Mouse (Mus musculus) ovary, postnatal 14 days (tissue): ENCODE measurements at regions not wholly inside any gene's neighbourhood (a gene's known extent, or its start where the extent isn't known, plus 50 kb on each side); places are given as distances from the start of the nearest gene placed in this dataset.

Source experiments
- DNase-seq: peaks from one replicate; pipeline ENCODE4 v3.0.0; 2022; ENCODE audit warnings: low spot score

DNA sequence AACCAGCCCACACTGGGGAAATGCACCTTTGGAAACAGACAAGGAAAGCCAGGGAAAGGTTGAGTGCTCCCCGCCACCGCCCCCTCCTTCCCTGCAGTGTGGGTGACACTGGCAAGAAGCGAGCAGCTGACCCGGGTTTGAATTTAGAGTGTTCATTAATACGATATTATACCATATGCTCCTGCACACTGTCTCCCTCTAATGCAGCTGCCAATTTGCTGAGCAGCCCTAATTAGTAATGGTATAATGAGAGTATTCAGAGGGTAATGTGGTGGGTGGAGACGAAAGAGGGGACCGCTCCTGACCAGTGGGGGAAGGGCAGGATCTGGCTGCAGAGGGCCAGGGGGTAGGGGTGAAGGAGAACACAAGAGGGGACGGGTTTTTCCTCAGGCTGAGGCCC is 111.9 kb upstream of the Lhx1 start:
- DNase-seq = no peak

GRCm38 (mm10) chr11:84634990-84635389 is 109.7 kb upstream of the Lhx1 start:
- no peak for DNase-seq

DNA sequence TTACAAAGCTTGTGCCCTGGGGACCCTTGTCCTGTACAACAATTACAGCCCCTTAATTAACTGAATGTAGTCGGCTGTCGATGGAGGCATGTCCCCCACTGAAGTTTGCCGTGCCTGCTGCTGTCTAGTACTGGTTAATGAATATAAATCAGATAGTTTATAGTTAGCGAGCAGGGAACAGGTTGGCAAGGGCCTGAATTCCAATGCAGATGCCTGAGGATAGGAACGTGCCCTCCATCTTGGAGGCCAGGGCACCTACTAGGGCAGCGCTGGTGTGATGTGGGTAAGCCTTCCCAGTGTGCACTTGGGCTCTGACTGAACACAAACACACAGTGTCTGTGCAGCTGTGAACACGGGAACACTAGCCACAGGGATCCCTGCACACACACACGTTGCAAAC is 108.0 kb upstream of the Lhx1 start:
- no peak for DNase-seq

- no peak for DNase-seq
Measured at GRCm38 (mm10) chr11:84628111-84628510, 102.8 kb upstream of the Lhx1 start.

DNA sequence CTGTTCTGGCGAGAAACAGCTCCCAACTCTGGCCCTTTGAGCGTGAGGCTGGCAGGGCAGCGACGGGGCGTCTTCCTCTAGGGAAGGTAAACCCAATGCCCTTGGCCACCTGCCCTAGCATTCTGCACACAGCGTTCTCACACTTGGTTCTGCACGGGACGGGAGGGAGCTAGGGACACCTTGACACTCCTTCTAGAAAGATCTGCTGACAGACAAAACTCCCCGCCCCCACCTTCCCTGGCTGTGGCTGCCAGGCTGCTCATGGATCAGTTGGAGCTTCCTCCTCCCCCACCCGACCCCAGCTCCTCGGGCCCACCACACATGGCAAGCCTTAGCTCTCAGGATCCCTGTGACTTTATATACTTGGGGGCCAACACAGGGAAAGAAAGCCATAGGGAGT is 102.3 kb upstream of the Lhx1 start:
- DNase-seq = no peak

- DNase-seq = no peak
Measured at GRCm38 (mm10) chr11:84627259-84627658, 101.9 kb upstream of the Lhx1 start.

DNA sequence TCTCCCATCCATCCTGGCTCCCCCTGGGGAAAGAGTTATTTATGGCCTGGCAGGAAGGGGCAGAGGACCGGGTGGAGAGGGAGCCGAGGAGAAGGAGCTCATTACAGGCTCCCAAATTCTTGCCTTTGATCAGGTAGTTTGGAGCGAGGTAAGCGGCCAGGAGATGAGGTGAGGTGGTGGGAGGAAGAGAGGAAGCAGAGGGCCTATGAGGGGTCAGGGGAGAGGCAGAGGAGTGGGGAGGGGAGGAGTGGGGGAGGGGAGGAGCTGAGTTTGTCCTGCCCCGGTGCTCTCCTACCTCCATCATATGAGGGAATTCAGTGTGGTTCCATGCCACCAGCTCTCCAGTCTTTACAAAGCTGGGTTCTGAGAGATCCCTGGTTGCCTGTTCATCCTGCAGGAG is 98.8 kb upstream of the Lhx1 start:
- DNase-seq = no peak

DNA sequence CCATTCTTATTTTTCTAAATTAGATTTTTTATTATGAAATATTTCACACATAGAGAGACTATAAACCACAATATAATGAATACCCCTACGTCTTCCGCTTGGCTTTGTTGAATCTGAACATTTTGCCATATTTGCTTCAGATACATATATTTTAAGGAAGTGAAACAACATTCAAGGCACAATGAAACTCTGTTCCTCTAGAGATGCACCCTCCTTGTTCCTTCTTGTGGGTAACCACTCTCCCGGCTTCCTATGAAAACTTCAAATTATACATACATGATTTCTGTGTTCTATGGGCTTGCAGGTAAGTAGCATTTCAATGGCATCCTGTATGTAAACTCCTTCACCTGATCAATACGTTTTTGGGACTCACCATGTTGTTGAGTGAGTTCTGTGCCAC is 94.4 kb upstream of the Lhx1 start:
- DNase-seq = no peak

DNA sequence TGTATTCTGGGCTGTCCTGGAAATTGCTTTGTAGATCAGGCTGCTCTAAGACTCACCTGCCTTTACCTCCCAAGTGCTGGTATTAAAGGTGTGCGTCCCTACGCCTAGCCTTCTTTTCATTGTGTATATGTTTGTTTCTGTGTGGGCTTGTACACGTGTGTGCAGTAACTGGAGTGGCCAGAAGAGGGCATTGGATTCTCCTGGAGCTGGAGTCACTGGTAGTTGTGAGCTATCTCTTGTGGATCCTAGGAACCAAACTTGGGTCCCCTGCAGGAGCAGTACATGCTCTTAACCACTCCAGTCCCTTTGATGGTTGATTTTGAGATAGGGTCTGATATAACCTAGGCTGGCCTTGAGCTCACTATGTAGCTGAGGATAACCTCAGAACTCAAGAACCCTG is 93.2 kb upstream of the Lhx1 start:
- DNase-seq = no peak

GRCm38 (mm10) chr11:84612982-84613720 is 87.8 kb upstream of the Lhx1 start:
- DNase-seq = no peak

DNA sequence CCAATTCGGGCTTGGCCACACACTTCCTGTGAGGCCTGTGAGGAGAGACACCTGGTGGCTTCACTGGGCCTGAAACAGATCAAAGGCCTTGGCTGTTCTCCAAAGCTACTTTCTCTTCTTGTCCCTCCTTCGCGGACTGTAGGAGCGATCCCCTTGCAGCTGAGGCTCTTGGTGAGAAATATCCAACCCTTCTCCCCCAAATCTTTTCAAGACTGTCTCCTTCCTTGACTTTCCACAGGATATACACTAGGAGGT is 86.2 kb upstream of the Lhx1 start:
- no peak for DNase-seq

- DNase-seq = no peak
Measured at GRCm38 (mm10) chr11:84610774-84611624, 85.7 kb upstream of the Lhx1 start.

DNA sequence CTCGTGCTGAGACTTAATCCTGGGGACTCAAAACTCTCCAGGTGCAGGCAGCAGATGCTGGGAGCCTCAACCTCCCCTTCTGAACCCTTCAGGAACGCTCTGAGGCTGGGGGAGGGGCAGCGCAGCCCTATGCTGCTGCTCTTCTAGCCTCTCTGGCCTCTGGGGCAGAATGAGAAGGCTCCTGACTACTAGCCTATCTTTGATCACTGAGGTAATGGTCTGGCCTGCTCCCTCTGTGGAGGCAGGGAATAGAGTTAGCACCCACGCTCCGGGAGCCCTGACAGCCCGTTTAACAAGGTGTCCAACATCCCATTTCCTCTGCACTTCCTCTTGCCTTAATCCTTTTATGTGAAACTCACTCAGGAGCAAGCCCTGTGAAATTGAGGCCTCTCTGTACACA is 79.4 kb upstream of the Lhx1 start:
- no peak for DNase-seq

- DNase-seq = no peak
Measured at GRCm38 (mm10) chr11:84599267-84599841, 74.0 kb upstream of the Lhx1 start.

DNA sequence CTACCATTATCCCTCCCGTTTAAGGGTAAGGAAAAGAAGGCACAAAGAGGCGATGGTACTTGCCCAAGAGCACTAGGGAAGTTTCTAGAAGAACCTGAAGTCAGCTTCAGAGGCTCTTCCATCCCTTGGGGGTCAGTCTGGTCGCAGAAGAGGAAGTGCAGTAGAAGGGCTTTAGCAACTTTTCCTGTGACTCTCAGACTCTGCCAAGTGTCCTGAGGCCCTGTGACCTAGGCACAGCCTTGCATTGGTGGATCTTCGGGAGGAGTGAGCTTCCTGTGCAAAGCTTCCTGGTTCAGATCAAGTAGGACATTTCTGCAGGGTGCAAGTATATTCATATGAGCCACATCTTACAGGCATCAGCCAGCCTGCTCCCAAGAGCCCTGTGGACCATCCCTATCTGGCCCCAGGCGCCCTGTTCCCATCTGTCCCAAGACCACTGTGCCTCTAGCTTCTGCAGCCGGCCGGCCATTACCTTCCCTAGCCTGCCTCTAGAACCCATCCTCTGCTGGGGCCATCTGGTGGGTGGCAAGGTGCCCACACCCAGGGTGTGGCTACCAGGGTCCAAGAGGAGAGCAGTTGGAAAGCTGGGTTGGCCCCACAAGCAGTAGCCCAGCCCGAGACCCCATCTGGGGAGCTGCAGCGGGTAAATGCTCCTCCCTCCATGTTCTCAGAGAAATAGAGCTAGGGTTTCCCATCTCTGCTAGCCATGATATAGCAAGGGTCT is 72.4 kb upstream of the Lhx1 start:
- DNase-seq = no peak

DNA sequence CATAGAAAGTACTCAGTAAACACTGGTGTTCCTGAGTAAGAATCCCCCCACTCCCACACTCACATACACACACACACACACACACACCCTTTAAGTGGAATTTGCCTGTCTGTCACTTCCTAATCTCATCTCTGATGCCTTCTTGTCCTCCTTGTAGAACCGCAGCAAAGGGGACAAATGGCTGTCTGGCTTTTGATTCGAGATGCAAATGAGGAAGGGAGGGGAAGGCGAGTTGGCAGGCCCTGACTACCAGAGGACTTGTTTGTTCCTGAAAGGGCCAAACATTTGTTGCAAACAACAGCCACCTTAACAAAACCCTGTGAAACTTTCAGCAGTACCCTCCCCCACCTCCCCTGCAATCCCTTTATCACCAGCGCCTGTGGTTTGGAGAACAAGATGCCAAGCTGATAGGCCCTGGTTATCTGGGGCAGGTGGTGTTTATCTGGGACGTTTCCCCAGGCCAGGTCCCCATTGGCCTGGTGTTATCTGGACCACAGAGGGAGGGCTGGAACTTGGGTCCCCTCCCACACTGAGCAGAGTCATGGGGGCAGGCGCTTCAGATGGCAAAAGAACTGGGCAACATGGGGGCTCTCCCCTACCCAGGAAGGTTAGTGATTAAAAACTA is 67.5 kb upstream of the Lhx1 start:
- no peak for DNase-seq

DNA sequence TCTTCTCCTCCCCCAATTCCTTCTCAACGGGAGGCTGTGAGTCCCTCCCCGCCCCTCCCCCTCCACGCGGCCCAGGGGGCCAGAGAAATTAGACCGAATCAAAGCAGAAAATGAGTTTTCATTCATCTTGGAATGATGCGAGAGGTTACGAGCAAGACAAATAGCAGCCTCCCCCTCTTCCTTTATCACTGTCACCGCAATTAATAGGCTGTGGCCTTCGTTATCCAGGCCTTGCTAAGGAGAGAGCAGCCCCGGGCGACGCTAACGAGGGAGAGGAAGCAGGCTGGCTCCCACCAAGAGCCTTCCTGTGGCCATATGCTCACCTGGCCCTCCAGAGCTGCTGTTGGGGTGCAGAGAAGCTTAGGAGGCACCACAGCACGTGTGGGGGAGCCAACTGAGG is 61.8 kb upstream of the Lhx1 start:
- DNase-seq = no peak

DNA sequence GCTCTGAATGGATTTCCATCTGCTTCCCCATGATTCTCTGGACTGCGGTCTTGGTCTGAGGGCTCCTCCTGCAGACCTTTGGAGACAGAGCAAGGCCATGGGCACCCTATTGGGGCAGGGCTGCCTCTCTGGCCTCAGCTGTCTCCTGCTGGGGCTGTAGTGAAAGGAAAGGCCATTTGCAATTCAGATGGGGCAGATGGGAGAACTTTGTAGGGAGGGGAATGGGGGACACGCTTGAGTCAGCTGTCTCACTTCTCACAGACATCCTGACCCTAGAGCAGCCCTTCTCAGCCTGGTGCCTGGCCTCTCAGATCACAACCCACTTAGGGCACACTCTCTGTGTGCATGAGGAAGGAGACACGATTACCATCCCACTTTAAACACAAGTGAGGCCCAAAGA is 60.3 kb upstream of the Lhx1 start:
- no peak for DNase-seq

- no peak for DNase-seq
Measured at GRCm38 (mm10) chr11:84578805-84579541, 53.6 kb upstream of the Lhx1 start.
